Mouse (Mus musculus) midbrain, postnatal 0 days (tissue): ENCODE measurements around the gene Sept4. TPM values are rescaled to one million over a fixed set of nuclear protein-coding genes. Genes with fewer than 3 reads are reported as not detected.

Experiments
- ATAC-seq: fragments of 200-750 bp; cut with Nextera tagmentation; 2 replicates; pipeline ENCODE4 v1.8.0; 2017; ENCODE audit warnings: moderate number of reproducible peaks, mild to moderate bottlenecking, moderate TSS enrichment, moderate library complexity; ENCODE audit not compliant: low FRiP score
- DNase-seq: peaks from one replicate; pipeline ENCODE4 v3.0.0-alpha.2; 2015; ENCODE audit warnings: low spot score
- H3K27ac ChIP-seq: fragments of 300-500 bp; sonication (generic); 2 replicates; pipeline ENCODE4 v1.5.1; 2014; ENCODE audit warnings: low read depth, mild to moderate bottlenecking, low read length, mixed read lengths
- H3K27me3 ChIP-seq: fragments of 300-500 bp; sonication (generic); 2 replicates; pipeline ENCODE4 v1.6.1; 2014; ENCODE audit warnings: low read length, control low read depth, mixed read lengths; ENCODE audit not compliant: insufficient read depth
- H3K36me3 ChIP-seq: fragments of 300-500 bp; sonication (generic); 2 replicates; pipeline ENCODE4 v1.6.1; 2014; ENCODE audit warnings: low read length, control low read depth, mixed read lengths; ENCODE audit not compliant: insufficient read depth
- H3K4me1 ChIP-seq: fragments of 300-500 bp; sonication (generic); 2 replicates; pipeline ENCODE4 v1.6.1; 2014; ENCODE audit warnings: mild to moderate bottlenecking, control low read depth, antibody characterized with exemption, low read length, mixed read lengths; ENCODE audit not compliant: insufficient read depth
- H3K4me2 ChIP-seq: fragments of 300-500 bp; sonication (generic); 2 replicates; pipeline ENCODE4 v1.6.1; 2014; ENCODE audit warnings: low read depth, mild to moderate bottlenecking, low read length, mixed read lengths; ENCODE audit not compliant: poor library complexity, severe bottlenecking
- H3K4me3 ChIP-seq: fragments of 300-500 bp; sonication (generic); 2 replicates; pipeline ENCODE4 v1.5.1; 2014; ENCODE audit warnings: low read depth, mild to moderate bottlenecking, low read length, moderate library complexity
- H3K9ac ChIP-seq: fragments of 300-500 bp; sonication (generic); replicated peaks from 2 replicates; pipeline ENCODE4 v1.6.1; 2014; ENCODE audit warnings: mild to moderate bottlenecking, low read length, moderate library complexity, mixed read lengths; ENCODE audit not compliant: poor library complexity, severe bottlenecking
- H3K9me3 ChIP-seq: fragments of 300-500 bp; sonication (generic); 2 replicates; pipeline ENCODE4 v1.6.1; 2016; ENCODE audit warnings: low read length, control low read depth
- CTCF ChIP-seq: IDR thresholded peaks from 2 replicates; pipeline ENCODE4 v1.5.1; 2016; ENCODE audit warnings: antibody characterized with exemption, mild to moderate bottlenecking
- WGBS: fragments of 180-500 bp; shearing (Covaris S2); extraction: QIAGEN DNeasy Blood & Tissue Kit; methylation state at CpG from one replicate; pipeline ENCODE4 v1.1.7; 2014; 5-methylcytosine and 5-hydroxymethylcytosine counted together
- polyA plus RNA-seq: library from polyadenylated mRNA; unstranded; fragments of >200 nt; fragmentation: Nextera tagmentation; extraction: Ambion mirVana; gene quantifications from 2 replicates; pipeline ENCODE4 v1.2.1, GENCODE M21; 2015
- total RNA-seq: library from RNA; depleted of rRNA; stranded (reverse); fragments of >200 nt; gene quantifications from 2 replicates; pipeline ENCODE4 v1.2.3, GENCODE M21; 2014

Gene Sept4
- total and polyA plus RNA-seq, 2 experiments from 2014 or later = 26.6 to 39.1 TPM

DNA sequence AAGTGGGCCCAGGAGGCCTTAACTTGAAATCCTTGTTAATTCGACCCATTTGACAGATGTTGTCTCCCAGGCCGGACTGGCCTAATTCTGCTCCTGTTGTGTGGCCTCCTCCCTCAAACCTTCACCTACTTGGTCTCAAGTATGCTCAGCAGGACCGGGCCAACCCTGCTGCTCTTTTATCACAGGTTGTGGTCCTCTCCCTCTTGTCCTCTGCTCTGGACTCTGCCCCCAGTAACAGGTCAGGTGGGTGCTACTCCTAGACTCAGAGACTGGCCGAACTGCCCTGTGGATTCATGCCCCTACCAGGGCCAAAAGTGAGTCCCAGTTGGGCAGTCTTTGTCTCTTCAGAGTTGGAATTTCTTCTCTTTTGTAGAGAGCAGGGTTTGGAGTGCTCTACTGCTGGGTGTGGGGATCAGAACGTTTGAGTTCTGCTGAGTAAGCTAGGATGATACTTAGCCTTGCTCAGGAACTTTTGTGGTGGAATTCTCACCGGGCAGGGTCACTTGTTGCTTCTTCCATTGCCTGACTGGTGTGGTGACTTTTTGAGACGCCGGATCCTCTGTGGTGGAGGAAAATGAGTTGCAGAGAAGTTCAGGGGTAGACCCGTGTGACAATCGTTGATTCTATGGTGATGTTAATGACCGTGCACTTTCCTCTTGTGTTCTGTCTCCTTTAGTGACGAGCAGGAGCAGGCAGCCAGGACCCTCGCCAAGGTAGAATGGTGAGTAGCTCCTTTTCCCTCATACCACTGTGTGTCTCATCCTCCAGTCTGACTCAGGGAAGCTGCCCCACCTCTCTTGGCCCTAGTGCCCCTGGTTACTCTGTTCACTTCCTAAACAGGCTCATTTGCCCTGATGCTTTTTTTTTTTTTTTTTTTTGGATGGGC lies 24.3 kb downstream of the Sept4 start:
- H3K27ac ChIP-seq = peak overlapping the region; percentile 81
- WGBS = 35% methylated on average over 13 of the region's 13 CpGs
- no peak for TF ChIP-seq CTCF
- peak overlapping the region; percentile 61 for H3K4me2 ChIP-seq
- DNase-seq (no peak), ATAC-seq (no peak)
- H3K4me1 ChIP-seq = peaks cover 15% of the 10 kb centered on the region
- peak overlapping the region; percentile 76 for H3K9ac ChIP-seq
- no peaks in the 10 kb centered on the region for H3K9me3 ChIP-seq
- peaks cover 8% of the 10 kb centered on the region for H3K36me3 ChIP-seq
- H3K27me3 ChIP-seq = no peaks in the 10 kb centered on the region
- peak overlapping the region; percentile 74 for H3K4me3 ChIP-seq

DNA sequence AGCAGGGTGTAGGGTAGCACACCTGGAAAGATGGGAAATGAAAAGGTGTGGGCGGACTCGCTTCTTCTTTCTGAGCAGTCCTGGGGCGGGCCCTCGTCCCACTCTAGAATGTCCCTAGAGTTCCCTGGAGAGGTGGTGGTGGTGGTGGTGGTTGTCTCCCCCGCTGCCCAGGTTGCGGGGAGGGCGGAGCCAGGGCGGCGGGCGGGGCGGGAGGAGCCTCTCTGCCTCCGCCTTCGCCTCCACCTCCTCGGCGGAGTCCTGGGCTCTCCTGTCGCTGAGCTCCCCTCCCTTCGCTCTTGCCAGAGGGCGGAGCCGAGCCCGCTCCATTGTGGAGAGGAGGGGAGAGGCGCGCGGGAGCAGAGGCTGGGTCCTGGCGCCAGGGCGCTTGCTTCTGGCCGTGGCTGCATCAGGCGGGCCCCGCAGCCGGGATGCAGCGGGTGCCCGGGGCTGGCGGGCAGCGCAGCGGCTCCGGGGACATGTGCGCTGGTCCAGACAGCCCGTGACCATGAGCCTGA lies 26.7 kb downstream of the Sept4 start:
- peak; percentile 16; the same call in 1 of the 2 replicates for TF ChIP-seq CTCF
- H3K4me2 ChIP-seq = peak overlapping the region; percentile 79
- peaks cover 30% of the 10 kb centered on the region for H3K36me3 ChIP-seq
- H3K4me3 ChIP-seq = peak overlapping the region; percentile 64
- 2% methylated on average over 21 of the region's 37 CpGs for WGBS
- H3K9me3 ChIP-seq = no peaks in the 10 kb centered on the region
- peaks cover 12% of the 10 kb centered on the region for H3K4me1 ChIP-seq
- H3K27me3 ChIP-seq = no peaks in the 10 kb centered on the region
- DNase-seq (peak; percentile 90), ATAC-seq (peak; percentile 25; the same call in 1 of the 2 replicates)
- H3K9ac ChIP-seq = peak overlapping the region; percentile 79
- H3K27ac ChIP-seq = peak overlapping the region; percentile 79

DNA sequence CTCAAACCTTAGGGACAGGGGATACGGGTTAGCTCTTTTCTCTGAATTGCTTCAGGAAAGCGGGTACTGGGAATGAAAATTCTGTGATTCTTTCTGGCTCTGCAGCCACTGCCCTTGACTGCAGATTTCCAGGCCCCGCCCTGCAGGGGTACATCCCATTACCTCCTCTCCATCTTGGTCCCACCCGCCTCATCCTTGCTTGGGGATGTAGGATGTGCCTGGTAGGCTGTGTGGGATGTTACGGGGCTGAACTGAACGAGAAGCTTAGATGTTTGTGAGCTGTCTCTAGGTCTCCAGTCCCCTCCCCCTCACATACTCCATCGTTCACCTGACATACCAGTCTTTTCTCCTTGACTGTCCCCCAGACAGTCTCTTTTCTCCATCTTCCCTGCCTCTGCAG lies 27.3 kb downstream of the Sept4 start:
- Histone ChIP-seq H3K4me1 (peaks cover 8% of the 10 kb centered on the region), H3K27ac (peak overlapping the region; percentile 79), H3K9ac (peak overlapping the region; percentile 79), H3K4me3 (peak overlapping the region; percentile 64), H3K36me3 (peaks cover 36% of the 10 kb centered on the region), H3K27me3 (no peaks in the 10 kb centered on the region), H3K9me3 (no peaks in the 10 kb centered on the region), H3K4me2 (peak overlapping the region; percentile 79)
- no peak for TF ChIP-seq CTCF
- WGBS = 4% methylated on average over 7 of the region's 7 CpGs
- DNase-seq (peak; percentile 22), ATAC-seq (no peak)

DNA sequence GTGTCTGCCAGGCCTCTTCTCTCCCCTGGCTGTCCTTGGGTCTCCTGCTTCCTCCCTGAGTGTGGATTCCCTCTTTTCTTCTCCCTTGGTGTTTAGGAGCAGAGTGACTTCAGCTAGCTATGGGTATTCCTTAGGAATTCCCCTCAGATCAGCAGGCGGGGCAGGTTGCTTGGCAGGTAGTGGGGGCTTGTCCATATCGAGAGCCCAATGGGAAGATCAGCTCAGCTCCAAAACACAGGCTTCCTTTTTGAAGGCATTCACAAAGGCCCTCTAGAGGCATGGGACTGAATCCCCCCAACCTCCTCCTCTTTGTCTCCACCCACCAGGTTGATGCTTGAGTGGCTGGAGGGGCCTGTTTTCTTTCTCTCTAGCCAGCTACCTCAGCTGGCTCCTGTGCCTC lies 27.8 kb downstream of the Sept4 start:
- 21% methylated on average over 2 of the region's 2 CpGs for WGBS
- peak overlapping the region; percentile 79 for H3K27ac ChIP-seq
- H3K4me2 ChIP-seq = peak overlapping the region; percentile 79
- no peaks in the 10 kb centered on the region for H3K9me3 ChIP-seq
- DNase-seq (peak; percentile 71), ATAC-seq (no peak)
- H3K36me3 ChIP-seq = peaks cover 39% of the 10 kb centered on the region
- H3K4me1 ChIP-seq = peaks cover 8% of the 10 kb centered on the region
- peak overlapping the region; percentile 79 for H3K9ac ChIP-seq
- H3K27me3 ChIP-seq = no peaks in the 10 kb centered on the region
- peak; percentile 48 for TF ChIP-seq CTCF
- H3K4me3 ChIP-seq = peak overlapping the region; percentile 64

DNA sequence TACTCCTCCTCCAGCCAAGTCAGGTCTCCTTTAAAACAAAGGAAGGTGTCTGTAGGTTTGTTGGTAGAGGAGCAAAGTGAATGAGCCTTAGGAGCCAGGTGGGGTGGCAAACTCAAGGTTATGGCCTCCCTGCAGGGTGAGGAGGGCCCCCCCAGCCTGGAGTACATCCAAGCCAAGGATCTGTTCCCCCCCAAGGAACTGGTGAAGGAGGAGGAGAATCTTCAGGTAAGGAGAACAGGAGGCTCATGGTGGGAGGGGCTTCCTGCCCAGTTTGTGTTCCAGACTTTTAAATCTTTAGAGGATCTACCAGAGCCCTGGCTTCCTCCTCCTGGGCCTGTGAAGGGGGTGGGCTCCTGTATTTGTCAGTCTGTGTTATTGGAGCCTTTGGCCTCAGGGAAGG lies 28.4 kb downstream of the Sept4 start:
- H3K4me2 ChIP-seq = peak overlapping the region; percentile 79
- H3K4me3 ChIP-seq = peak overlapping the region; percentile 64
- H3K36me3 ChIP-seq = peaks cover 44% of the 10 kb centered on the region
- ATAC-seq = no peak
- no peaks in the 10 kb centered on the region for H3K9me3 ChIP-seq
- peak overlapping the region; percentile 79 for H3K27ac ChIP-seq
- H3K9ac ChIP-seq = peak overlapping the region; percentile 79; the same call in 1 of the 2 replicates
- TF ChIP-seq CTCF = no peak
- no peak for DNase-seq
- H3K27me3 ChIP-seq = no peaks in the 10 kb centered on the region
- H3K4me1 ChIP-seq = peaks cover 8% of the 10 kb centered on the region
